Comparison of ENCODE assay signal across 9 mouse cellular contexts in genomic region chr2:113828086-113828942, GRCm38 (mm10). TPM values are rescaled to one million over a fixed set of nuclear protein-coding genes. Genes with fewer than 3 reads are reported as not detected.
DNase-seq lines count a peak whose midpoint lies in the region; ATAC-seq and TF ChIP-seq lines count a peak whose summit lies in the region.
"Had no signal": no experiment of that assay in that cellular context is flagged by ENCODE, and none has a peak within 500 bp of the region (broad histone marks: within the 10 kb centered on the region; RNA-seq: fewer than 3 reads in every experiment).

No protein-coding gene starts in this region.

- no peak for DNase-seq in gastrocnemius, adult 2 months
- DNase-seq in gastrocnemius, adult 8-10 months (ENCODE audit: low spot score in 2 of 2) = no peak
- no peak for DNase-seq in liver, embryonic 13.5 days
- DNase-seq in gastrocnemius, postnatal 14 days = no peak
- no peak for DNase-seq in layer of hippocampus, adult 9-11 months
- no peak for DNase-seq in adrenal gland, adult 8-10 months

- H3K27ac ChIP-seq in gastrocnemius, adult 2 months = no peak overlapping the region
- peak overlapping the region; percentile 96 for H3K27ac ChIP-seq in forebrain, embryonic 13.5 days
- H3K27ac ChIP-seq in liver, embryonic 13.5 days = no peak overlapping the region

- no peak for TF ChIP-seq CTCF in gastrocnemius, adult 2 months (IDR thresholded peaks at IDR 0.05)
- no peak for TF ChIP-seq CTCF in E14TG2a.4 (conservative IDR thresholded peaks at IDR 0.05; ENCODE audit: low read length)

- peak overlapping the region; percentile 76 for H3K9ac ChIP-seq in forebrain, embryonic 13.5 days
- H3K9ac ChIP-seq in liver, embryonic 13.5 days = no peak overlapping the region

- peak overlapping the region; percentile 63 for H3K4me2 ChIP-seq in forebrain, embryonic 13.5 days
- peak overlapping the region; percentile 21 for H3K4me2 ChIP-seq in liver, embryonic 13.5 days

- peak overlapping the region; percentile 56 for H3K4me3 ChIP-seq in gastrocnemius, adult 2 months
- peak overlapping the region; percentile 43 for H3K4me3 ChIP-seq in E14TG2a.4 (replicated peaks; ENCODE audit: low read length)
- H3K4me3 ChIP-seq in forebrain, embryonic 13.5 days = peak overlapping the region; percentile 60
- H3K4me3 ChIP-seq in liver, embryonic 13.5 days (replicated peaks) = no peak overlapping the region
- H3K4me3 ChIP-seq: megakaryocyte, embryonic 14.5 days had no signal

- 6% methylated on average over 17 of the region's 17 CpGs for WGBS in forebrain, embryonic 13.5 days
- WGBS in liver, embryonic 13.5 days (ENCODE audit: insufficient replicate concordance) = 48% methylated on average over 17 of the region's 17 CpGs

- H3K36me3 ChIP-seq in E14TG2a.4 (ENCODE audit: insufficient read depth, low read length) = peaks cover 20% of the 10 kb centered on the region
- peaks cover 26% of the 10 kb centered on the region for H3K36me3 ChIP-seq in forebrain, embryonic 13.5 days (ENCODE audit: poor library complexity, severe bottlenecking)
- H3K36me3 ChIP-seq in liver, embryonic 13.5 days = peaks cover 25% of the 10 kb centered on the region

- intact Hi-C loops in gastrocnemius, adult 2 months (cut with DNase I) = no loop called here
- intact Hi-C loops in gastrocnemius, postnatal 14 days (cut with DNase I; ENCODE audit: low total_unique reads) = loop anchor here (10.0 kb wide), 1 partner anchor 334 kb away; no protein-coding TSS in a partner anchor

- H3K27me3 ChIP-seq in E14TG2a.4 (ENCODE audit: insufficient read depth, low read length) = no peaks in the 10 kb centered on the region
- H3K27me3 ChIP-seq in forebrain, embryonic 13.5 days = no peaks in the 10 kb centered on the region
- H3K27me3 ChIP-seq in liver, embryonic 13.5 days = no peaks in the 10 kb centered on the region
- H3K27me3 ChIP-seq: megakaryocyte, embryonic 14.5 days had no signal

- peaks cover 34% of the 10 kb centered on the region for H3K4me1 ChIP-seq in E14TG2a.4 (replicated peaks; ENCODE audit: low read depth, low read length)
- H3K4me1 ChIP-seq in forebrain, embryonic 13.5 days = peaks cover 44% of the 10 kb centered on the region
- peaks cover 6% of the 10 kb centered on the region for H3K4me1 ChIP-seq in liver, embryonic 13.5 days (replicated peaks)

- no peaks in the 10 kb centered on the region for H3K9me3 ChIP-seq in E14TG2a.4 (ENCODE audit: low read length)
- no peaks in the 10 kb centered on the region for H3K9me3 ChIP-seq in forebrain, embryonic 13.5 days (replicated peaks)
- H3K9me3 ChIP-seq in liver, embryonic 13.5 days (replicated peaks) = peaks cover 2% of the 10 kb centered on the region
- H3K9me3 ChIP-seq: megakaryocyte, embryonic 14.5 days had no signal

- ATAC-seq in forebrain, embryonic 13.5 days = peak; percentile 94
- no peak; the same call in 1 of the 2 replicates for ATAC-seq in liver, embryonic 13.5 days (ENCODE audit: low read depth)

RNA-seq across cellular contexts. Expression of gene Scg5, which starts 0.6 kb away (rescaled TPM):
- total RNA-seq in gastrocnemius, adult 2 months (2021) = not detected
- total RNA-seq in gastrocnemius, adult 8-10 months (2022) = under 1 TPM in 2 of 4 experiments, not detected in 2; 0.27 to 0.59 TPM
- 132 and 136 TPM in 2 replicates for polyA plus RNA-seq in forebrain, embryonic 13.5 days (2015; fragmentation: Nextera tagmentation; extraction: Ambion mirVana)
- 0.12 and 0.21 TPM in 2 replicates for polyA plus RNA-seq in liver, embryonic 13.5 days (2015; fragmentation: Nextera tagmentation; extraction: Ambion mirVana)
- total RNA-seq in gastrocnemius, postnatal 14 days (2021) = under 1 TPM; 0.24 to 0.25 TPM
- 10 to 100 TPM; 48.4 to 89.5 (median 64.1) TPM for total RNA-seq in adrenal gland, adult 8-10 months (2022)

RNA-seq across cellular contexts. Expression of gene Arhgap11a, which starts 20.1 kb away (rescaled TPM):
- 1 to 10 TPM in 1 of 2 experiments, under 1 TPM in 1; 0.86 to 1.0 TPM for total RNA-seq in gastrocnemius, adult 2 months (2021)
- 1 to 10 TPM in 2 of 4 experiments, under 1 TPM in 2; 0.65 to 1.2 (median 0.92) TPM for total RNA-seq in gastrocnemius, adult 8-10 months (2022)
- polyA plus RNA-seq in forebrain, embryonic 13.5 days (2015; fragmentation: Nextera tagmentation; extraction: Ambion mirVana) = 41.4 and 46.8 TPM in 2 replicates
- polyA plus RNA-seq in liver, embryonic 13.5 days (2015; fragmentation: Nextera tagmentation; extraction: Ambion mirVana) = 17.4 and 22.9 TPM in 2 replicates
- total RNA-seq in gastrocnemius, postnatal 14 days (2021) = 1 to 10 TPM; 3.7 to 4.2 TPM
- 1 to 10 TPM; 2.1 to 2.8 (median 2.3) TPM for total RNA-seq in adrenal gland, adult 8-10 months (2022)

Comparison
In these comparisons a context has a peak if more than half of its experiments do, and no peak if none do; other contexts are left out.
1. RNA of gene Scg5, which starts 0.6 kb away (total RNA-seq): 48.4 to 89.5 TPM in adrenal gland, adult 8-10 months; 0.27 to 0.59 TPM in gastrocnemius, adult 8-10 months, 0.24 to 0.25 TPM in gastrocnemius, postnatal 14 days and not detected in gastrocnemius, adult 2 months; every median in the first group is over 10 times any median in the second.